21 mouse cellular contexts compared by ENCODE assay signal in genomic region chr16:40470946-40471345, GRCm38 (mm10).
DNase-seq lines count a peak whose midpoint lies in the region; ATAC-seq and TF ChIP-seq lines count a peak whose summit lies in the region.
"Had no signal": no experiment of that assay in that cellular context is flagged by ENCODE, and none has a peak within 500 bp of the region (broad histone marks: within the 10 kb centered on the region; RNA-seq: fewer than 3 reads in every experiment).

No protein-coding gene starts in this region.

- no peak for TF ChIP-seq POLR2A in olfactory bulb, adult 2 months (IDR thresholded peaks at IDR 0.05; ENCODE audit: insufficient read depth, low read depth, low read length)
- TF ChIP-seq POLR2A in thymus, adult 2 months (IDR thresholded peaks at IDR 0.05; ENCODE audit: control insufficient read depth, extremely low read depth, insufficient read depth, low read length, poor library complexity), result no peak

- peaks cover 2% of the 10 kb centered on the region; the same call in 1 of the 2 replicates for H3K4me1 ChIP-seq in olfactory bulb, adult 2 months (ENCODE audit: control insufficient read depth, insufficient read depth, low read length)
- no peaks in the 10 kb centered on the region for H3K4me1 ChIP-seq in thymus, adult 2 months (replicated peaks; ENCODE audit: control insufficient read depth, insufficient read depth, low read length)
- H3K4me1 ChIP-seq: embryonic facial prominence, embryonic 10.5 days; embryonic facial prominence, embryonic 12.5 days; forebrain, embryonic 15.5 days had no signal

- no peaks in the 10 kb centered on the region for H3K27me3 ChIP-seq in thymus, adult 2 months (ENCODE audit: control insufficient read depth, insufficient read depth, low read length)
- H3K27me3 ChIP-seq: embryonic facial prominence, embryonic 12.5 days; forebrain, embryonic 13.5 days; forebrain, embryonic 15.5 days had no signal

- no peaks in the 10 kb centered on the region for H3K36me3 ChIP-seq in thymus, adult 2 months (ENCODE audit: control insufficient read depth, insufficient read depth, low read length)
- H3K36me3 ChIP-seq: embryonic facial prominence, embryonic 10.5 days; embryonic facial prominence, embryonic 12.5 days; forebrain, embryonic 15.5 days had no signal

- H3K27ac ChIP-seq in olfactory bulb, adult 2 months (ENCODE audit: insufficient read depth, low read depth, low read length), result peak overlapping the region; percentile 42
- no peak overlapping the region for H3K27ac ChIP-seq in thymus, adult 2 months (ENCODE audit: control insufficient read depth, insufficient read depth, low read length)
- H3K27ac ChIP-seq: embryonic facial prominence, embryonic 10.5 days; embryonic facial prominence, embryonic 12.5 days; forebrain, embryonic 13.5 days; forebrain, embryonic 15.5 days had no signal

- 50% methylated on average over 6 of the region's 6 CpGs for WGBS in olfactory bulb, adult 2 months
- 79% methylated on average over 6 of the region's 6 CpGs for WGBS in thymus, adult 2 months

- no peak for TF ChIP-seq CTCF in olfactory bulb, adult 2 months (IDR thresholded peaks at IDR 0.05; ENCODE audit: insufficient read depth, low read depth, low read length)
- no peak for TF ChIP-seq CTCF in thymus, adult 2 months (IDR thresholded peaks at IDR 0.05; ENCODE audit: borderline replicate concordance, control insufficient read depth, extremely low read depth, insufficient read depth, low read length, poor library complexity)

- H3K4me3 ChIP-seq in olfactory bulb, adult 2 months (ENCODE audit: insufficient read depth, low read depth, low read length), result no peak overlapping the region
- H3K4me3 ChIP-seq in thymus, adult 2 months (ENCODE audit: control insufficient read depth, insufficient read depth, low read length), result no peak overlapping the region
- H3K4me3 ChIP-seq: embryonic facial prominence, embryonic 10.5 days; embryonic facial prominence, embryonic 12.5 days; forebrain, embryonic 13.5 days; forebrain, embryonic 15.5 days had no signal

- ATAC-seq in frontal cortex, adult (ENCODE audit: low TSS enrichment), result peak; percentile 87
- ATAC-seq: forebrain, embryonic 13.5 days; forebrain, embryonic 15.5 days; forebrain, postnatal 0 days had no signal

- DNase-seq in frontal cortex, postnatal 10 days (ENCODE audit: low spot score in 2 of 2), result no peak
- DNase-seq in layer of hippocampus, adult 9-11 months, result peak; percentile 53
- no peak for DNase-seq in layer of hippocampus, adult 11-12 months (ENCODE audit: low spot score)
- peak; percentile 82 for DNase-seq in brain, adult 2 months (ENCODE audit: low read depth, low spot score)
- DNase-seq in thymus, adult 2 months, result no peak
- no peak for DNase-seq in right cerebral cortex, postnatal 4 days
- DNase-seq: adrenal gland, adult 2 months; adrenal gland, postnatal 10 days; adrenal gland, postnatal 25 days; cerebellum, adult 11-12 months; cerebellum, adult 2 months; cerebellum, adult 9-10 months; cerebellum, postnatal 10 days; cerebellum, postnatal 25 days; forebrain, postnatal 0 days had no signal

Comparison
In these comparisons a context has a peak if more than half of its experiments do, and no peak if none do; other contexts are left out.
1. DNase-seq: peak in layer of hippocampus, adult 9-11 months (single experiment) and brain, adult 2 months (single experiment); none in frontal cortex, postnatal 10 days (0 of 2), layer of hippocampus, adult 11-12 months (single experiment), thymus, adult 2 months (single experiment) and right cerebral cortex, postnatal 4 days (single experiment).